Mouse (Mus musculus) cerebellum, postnatal 14 days (tissue): Measurements from ENCODE around the gene Arhgef7.

Experiments used
- DNase-seq, 2 experiments: peaks; one replicate each; pipeline ENCODE4 v3.0.0; 2021; ENCODE audit warnings: mixed read lengths in 2 of 2

Gene Arhgef7

DNA sequence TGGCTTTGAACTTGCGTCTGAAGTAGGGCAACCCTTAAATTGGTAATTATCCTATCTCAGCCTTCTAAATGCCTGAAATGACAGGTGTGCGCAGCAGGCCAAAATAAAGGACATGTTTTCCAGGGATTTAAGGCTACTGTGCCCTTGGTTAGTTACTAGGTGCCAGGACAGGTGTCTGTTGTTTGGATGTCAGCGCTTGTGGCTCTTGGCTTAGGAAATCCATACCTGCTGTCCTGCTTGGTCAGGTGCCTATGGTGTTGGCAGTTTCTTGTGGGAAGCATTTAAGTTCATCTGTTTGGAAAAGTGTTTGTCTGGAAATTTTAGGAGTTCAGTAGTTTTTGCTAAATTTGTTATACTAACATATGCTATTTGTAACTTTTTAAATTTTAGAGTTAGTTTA lies 71.6 kb downstream of the Arhgef7 start:
- DNase-seq = no peak

DNA sequence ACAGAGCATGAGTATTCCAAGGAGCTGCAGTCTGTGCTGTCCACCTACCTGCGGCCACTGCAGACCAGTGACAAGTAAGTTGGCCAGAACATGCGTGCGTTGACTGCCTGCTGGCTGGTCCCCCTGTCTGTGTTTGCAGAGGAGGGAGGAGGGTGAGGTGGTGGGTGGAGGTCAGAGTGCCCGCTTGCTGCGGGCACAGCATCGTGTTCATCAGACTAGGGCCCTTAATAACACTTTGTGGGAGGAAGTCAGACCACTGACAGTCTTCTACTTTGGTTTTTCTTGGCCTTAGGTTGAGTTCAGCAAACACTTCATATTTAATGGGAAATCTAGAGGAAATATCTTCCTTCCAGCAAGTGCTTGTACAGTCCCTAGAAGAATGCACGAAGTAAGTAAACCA lies 73.0 kb downstream of the Arhgef7 start:
- DNase-seq = no peak

DNA sequence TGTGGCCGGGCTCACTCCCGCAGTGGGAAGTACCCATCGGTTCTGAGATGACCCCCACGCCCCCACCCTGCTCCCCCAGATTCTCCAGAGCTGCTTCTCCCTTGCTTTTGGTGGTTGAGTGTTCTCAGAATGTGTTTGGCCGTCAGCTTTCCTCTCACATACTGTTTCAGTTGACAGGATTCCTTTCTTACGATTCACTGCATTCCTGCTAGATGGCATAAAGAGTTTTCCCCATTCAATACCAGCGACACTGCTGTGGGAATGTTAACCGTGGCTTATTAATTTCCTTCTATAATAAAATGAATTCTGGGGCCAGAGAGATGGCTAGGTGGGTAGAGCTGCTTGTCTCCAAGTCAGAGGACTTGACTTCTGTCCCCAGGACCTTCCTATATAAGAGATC lies 74.0 kb downstream of the Arhgef7 start:
- DNase-seq = no peak

DNA sequence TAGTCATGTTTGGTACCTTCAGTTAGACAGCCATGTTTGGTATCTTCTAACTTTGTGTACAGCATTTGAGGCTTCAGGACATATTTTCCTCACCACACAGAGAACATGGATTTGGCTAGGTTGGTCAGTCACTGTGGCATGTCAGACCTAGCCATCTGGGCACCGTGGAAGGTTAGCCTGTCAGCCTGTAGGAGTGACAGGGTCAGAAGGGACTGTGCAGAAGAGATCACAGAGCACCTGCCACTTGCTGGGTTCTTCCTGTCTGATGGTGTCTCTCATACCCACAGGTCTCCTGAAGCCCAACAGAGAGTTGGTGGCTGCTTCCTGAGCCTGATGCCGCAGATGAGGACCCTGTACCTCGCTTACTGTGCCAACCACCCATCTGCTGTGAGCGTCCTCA lies 77.4 kb downstream of the Arhgef7 start:
- DNase-seq = no peak

DNA sequence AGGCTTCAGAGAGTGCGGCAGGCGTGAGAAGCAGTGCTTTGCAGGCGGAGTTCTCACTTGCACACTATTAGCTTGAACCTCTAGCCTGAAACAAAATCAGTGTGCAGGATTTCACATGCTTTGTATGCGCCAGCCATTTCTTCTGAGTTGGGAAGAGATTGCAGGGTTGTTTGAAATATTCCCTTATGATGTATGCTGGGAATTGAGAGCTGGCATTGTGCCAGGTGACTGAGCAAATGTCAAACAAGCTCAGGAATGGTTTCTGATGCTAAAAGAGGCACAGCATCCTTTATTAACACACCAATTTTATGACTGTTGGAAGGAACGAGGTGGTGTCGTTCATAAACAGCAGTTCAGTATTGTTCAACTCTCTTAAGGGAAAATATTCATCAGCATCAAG lies 78.7 kb downstream of the Arhgef7 start:
- DNase-seq = peak in 1 of 2 experiments; percentile 45

DNA sequence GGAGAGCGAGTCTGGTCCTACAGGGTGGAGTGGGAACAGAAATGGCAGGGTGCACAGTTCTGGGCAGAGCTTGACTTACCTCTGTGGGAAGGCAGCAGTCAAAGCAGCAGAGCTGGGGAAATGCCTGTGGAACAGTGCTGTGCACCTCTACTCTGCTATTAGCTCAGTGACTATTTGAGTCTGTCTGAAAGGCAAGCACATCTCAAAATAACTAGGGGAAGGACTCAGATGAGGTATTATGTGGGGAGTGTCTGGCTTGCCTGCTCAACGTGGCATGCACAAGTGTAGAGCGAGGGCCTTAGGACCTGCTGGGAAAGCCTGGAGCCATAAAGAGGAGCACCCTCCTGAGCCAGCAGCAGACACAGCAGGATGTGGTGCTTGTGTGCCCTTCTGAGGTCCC lies 79.8 kb downstream of the Arhgef7 start:
- DNase-seq = no peak

DNA sequence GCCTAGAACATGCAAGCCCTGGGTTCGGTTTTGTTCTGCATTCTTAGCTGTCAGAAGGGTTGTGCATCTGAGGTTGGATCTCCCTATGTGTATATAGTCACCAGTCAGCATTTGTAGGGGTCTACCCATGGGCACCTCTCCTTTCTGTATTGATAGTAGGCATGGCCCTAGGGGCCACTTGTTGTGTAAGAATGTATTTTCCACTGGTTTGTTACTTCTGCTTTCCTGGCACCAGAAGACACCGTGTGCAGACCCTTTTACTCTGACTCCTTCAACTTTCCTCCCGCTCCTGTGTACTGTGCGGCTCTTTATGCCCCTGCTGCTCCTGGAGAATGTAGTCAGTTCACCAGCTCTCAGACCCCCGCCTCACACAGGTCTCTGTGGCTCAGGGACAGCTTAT lies 80.5 kb downstream of the Arhgef7 start:
- no peak for DNase-seq

DNA sequence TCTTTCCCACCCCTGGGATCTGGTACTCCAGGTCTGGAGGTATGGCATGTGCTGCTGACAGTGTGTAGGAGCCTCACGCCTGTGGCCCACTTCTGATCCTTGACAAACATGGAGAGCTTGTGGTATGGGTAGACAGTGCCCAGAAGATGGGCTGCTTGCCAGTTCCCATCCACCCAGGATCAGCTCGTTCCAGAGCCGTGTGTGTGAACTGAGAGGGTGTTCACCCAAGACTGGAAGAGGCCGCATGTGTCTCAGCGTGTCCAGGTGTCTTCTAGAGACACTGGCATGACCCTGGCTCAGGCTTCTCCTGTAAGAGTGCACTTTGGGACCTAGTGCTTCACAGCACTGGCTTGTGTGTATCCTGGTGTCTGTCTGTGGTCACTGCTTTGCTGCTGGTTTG lies 82.9 kb downstream of the Arhgef7 start:
- peak in 1 of 2 experiments; percentile 42 for DNase-seq

DNA sequence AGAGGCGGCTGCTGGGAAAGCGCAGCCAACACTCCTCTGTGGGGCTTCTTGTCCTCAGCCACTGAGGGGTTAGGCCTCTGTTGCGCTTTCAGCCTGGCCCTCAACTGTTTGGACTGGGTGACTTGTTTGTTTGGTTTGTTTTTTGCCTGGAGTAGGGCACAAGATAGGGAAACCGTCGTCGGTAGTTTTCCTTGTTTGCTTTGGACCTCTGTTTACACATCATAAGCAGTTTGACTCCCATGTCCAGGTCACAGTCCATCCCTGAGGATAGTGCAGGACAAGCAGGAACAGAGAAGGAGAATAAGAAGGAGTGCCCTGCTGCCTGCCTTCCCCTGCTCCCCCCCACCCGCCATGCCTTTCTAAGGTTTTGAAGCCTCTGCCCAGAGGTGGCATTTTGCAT lies 86.3 kb downstream of the Arhgef7 start:
- no peak for DNase-seq

DNA sequence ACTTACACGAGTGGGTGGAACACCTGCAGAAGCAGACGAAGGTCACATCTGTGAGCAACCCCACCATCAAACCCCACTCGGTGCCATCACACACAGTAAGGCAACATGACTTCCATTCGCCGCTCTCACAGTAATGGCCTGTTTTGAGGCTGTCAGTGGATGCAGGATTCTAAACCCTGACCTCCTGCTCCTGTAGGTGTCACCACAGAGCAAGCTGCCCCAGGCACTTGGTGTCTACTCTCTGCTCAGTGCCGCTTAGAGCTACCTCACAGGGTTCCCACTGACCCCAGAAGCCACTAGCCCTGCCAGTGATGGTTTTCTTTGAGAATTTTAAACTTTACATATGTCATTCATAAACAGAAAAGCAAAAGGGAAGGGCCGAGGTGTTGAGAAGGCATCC lies 87.7 kb downstream of the Arhgef7 start:
- DNase-seq = peak in 1 of 2 experiments; percentile 37

DNA sequence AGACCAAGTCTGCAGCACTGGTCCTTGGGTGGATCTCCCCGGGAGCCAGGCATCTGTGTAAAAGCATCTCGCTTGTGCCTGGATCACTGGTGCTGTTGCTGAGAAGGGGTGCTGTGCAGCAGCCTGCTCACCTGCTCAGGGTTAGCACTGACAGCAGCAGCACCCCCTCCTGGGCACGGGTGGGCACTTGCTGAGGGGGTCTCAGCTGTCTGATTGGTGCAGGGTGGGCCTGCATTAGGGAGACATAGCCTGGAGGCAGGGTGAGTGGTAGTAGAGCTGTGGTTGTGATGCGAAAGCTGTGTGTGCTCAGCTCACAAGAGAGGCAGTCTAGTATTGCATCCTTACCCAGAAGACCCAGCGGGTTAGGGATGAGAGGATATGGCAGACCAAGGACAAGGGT lies 92.6 kb downstream of the Arhgef7 start:
- DNase-seq = no peak

DNA sequence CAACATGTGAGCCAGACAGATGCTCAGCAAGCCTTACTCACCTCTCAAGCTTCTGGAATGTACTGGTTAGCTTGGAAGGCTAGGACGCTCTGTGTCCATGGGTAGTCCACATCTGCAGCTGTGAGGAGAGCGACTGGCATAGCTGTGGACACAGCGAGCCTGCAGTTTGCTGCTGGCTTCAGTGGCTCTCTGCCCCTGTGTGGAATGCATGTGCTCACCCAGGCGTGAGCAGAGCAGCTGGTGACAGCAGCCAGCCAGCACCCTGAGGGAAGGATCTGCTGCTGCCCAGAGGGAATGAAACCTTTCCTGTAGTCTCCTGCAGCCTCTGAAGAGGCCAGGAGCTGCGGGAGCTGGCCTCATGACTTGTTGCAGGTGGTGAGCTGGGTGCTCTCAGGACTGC lies 93.0 kb downstream of the Arhgef7 start:
- peak; percentile 39 to 51 for DNase-seq

DNA sequence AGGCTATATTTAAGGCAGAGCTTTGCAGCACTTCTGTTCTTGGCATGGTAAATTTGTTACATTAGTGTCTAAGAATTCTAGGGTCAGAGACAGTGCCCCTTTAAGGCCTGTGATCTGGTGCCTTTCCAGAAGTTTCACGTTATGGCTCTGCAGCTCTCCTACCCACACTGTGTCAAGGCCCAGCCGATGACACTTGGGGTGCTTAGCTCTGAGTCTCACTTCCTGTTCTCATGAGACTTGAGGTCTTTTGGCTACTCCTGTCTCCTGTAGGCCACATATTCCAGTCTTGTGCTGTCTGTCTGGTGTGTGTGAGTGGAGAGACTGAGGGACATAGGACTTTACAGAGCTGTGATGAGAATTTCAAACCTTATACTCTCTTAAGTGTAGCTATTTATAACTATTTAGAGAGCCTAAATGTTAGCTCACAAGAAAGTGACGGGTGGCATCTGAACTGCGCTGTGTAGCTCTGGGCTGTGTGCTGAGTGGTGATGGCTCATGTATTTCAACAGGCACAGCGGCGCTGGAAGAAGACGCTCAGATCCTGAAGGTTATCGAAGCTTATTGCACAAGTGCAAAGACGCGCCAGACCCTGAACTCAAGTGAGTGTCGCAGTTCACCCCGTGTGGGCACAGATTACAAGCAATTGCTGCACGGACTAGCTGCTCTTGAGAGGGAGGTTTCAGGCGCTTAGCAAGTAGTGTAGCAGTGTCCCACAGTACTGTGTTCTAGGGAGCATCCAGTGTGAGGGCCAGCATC lies 94.1 kb downstream of the Arhgef7 start:
- DNase-seq = no peak

DNA sequence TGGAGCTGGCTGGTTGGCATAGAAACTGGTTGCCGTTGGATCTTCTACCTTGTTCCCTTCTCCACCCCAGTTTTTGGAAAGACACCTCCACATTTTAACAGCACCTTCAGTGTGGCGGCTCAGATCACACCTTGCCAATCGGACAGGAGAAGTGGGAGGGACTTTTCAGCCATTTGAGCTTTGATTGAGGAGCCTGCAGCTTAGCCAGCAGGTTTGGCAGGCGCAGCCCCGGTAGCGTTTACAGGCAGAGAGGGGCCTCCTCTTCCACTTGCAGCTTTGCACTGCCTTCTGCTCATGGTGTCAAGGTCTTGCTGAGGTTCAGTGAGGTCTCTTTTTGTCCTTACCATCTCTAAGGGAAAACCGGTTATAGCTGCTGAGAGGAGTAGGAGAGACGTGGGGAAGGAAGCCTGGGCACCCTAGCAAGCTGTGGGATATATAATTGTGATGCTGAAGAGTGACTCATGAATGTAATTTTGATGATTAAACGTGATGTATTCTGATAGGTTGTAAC lies 95.1 kb downstream of the Arhgef7 start:
- DNase-seq = no peak

DNA sequence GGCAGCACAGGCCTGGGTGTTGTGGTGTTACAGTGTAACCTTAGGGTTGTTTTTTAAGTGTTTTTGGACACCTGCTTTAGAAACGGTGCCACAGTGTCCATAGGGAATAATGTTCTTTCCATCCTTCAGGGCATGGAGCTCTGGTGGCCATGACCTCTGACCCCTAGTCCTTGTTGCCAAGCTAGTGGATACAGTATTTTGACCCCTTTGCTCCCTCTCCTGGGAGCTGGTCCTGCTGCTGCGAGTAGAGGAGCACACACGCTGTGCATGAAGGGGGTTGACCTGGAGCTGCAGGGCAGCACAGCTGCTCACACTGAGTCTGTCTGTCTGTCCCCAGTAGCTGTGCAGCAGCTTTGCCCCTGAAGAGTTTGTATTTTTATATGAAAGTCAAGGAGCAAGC lies 98.2 kb downstream of the Arhgef7 start:
- no peak for DNase-seq

DNA sequence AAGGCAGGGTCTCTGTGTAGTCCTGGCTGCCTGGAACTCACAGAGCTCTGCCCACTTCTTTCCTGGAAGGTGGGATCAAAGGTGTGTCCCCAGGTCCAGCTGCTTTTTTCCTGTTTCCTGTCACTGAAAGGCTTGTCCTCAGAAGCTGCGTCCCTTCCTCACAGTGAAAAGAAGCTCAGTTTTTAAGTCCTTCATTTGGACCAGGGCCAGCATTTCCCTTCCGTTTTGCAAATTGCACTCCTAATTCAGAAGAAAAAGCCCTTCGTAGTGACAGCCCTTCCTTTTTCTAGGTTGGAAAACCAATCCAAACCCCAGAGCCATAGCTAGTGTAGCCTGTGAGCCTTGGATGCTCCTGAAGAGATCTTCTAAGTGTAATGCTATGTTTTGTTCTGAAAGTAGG lies 99.8 kb downstream of the Arhgef7 start:
- DNase-seq = no peak

DNA sequence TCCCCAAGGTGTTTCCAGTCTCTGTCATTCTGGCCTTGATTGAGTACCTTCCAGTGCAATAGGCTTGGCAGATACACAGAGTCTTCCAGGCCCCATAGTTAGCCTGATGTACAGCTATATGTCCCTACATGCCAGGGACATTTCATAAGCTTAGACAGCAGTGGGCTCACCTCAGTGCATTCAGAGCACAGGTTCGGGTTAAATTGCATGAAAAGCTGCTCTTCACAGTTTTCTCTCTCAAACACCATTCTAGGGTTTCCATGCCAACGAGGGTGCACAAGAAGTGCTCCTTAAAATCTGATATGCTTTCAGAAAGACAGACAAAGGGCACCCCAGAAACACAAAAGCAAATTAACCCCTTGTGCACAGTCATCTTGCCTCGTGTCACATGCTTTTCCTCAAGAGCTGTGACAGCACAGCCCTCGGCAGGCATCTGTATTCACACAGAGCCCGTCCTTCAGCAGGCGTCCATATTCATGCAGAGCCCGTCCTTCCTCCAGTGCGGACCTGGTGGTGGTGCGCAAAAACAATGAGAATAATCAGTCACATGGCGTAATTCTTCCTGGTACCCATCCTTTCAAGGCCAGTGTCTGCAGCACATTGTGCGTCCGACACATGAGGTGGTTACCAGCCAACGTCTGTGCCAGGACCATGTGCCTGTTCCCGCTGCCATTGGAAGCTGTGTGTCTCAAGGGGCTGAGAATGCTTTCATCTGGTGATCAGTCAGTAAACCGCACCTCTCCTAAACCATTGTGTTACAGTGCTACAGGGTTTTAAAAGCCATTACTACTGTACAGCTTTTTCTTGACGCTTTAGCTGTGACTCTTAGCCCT lies 102.9 kb downstream of the Arhgef7 start:
- DNase-seq = no peak

DNA sequence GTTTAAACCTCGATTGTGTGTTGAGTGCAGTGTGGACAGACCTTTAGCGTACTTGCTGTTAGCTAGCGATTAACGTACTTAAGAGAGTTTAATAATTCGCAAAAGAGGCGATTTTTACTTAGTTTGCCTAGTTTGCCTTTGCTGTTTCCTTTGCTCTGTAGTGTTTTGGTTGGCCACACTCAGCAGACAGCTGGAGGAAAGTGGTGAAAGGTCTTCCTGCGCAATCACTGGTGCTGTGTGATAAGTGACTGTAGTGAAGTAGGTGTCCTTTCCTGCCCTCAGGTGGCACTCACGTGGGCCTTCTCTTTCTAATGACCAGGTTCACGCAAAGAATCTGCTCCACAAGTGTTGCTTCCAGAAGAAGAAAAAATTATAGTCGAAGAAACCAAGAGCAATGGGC lies 103.7 kb downstream of the Arhgef7 start:
- no peak for DNase-seq

DNA sequence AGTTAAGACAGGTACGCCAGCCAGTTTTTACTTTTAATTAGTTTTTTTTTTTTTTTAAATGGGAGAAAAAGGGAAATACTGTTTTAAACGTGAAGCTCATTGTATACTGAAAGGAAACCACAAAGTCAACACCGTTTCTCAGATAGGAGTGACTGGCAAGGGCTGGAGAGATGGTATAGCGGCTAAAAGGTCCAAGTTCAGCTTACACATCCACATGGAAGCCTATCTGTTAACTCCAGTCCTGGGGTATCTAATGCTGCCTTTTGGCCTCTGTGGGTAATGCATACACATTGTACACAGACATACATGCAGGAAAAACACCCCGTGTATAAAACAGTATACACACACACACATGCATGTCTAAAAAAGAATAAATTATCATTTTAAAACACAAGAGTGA lies 104.4 kb downstream of the Arhgef7 start:
- DNase-seq = no peak

DNA sequence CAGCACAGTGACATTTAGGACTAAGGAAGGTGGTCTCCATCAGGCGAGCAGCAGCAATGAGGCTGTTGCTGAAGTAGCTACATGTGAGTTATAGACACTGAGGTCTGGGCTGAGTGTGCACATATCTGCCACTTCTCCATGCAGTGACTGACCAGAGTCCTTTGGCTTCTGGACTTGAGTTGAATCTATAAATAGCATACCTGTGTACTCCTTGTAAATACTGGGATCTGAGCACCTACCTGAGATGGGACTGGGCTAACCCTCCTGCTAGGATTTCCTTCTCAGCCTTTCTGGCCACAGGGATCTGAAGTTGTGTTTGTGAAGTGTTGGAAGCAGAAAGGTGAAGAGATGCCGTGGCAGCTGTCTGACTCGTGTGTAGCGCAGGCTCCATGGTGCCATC lies 105.6 kb downstream of the Arhgef7 start:
- no peak for DNase-seq

DNA sequence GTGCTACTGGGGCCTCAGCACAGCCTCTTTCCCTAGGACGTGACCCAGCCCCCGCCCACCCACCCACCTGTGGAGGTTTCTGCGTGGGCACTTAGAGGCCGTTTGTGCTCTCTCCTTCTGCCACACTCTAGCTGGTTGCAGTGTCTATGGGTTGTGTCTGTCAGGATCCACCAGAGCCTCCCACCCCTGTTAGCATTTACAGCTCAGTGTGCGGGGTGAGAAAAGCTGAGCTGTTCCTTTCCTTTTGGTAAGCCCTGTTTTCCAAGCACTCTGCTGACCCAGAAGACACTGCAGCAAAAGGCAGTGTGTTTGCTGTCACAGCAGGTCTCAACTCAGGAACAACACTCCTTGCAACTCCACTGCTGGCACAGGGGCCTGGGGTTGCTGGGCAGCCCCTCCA lies 106.7 kb downstream of the Arhgef7 start:
- peak in 1 of 2 experiments; percentile 0 for DNase-seq

DNA sequence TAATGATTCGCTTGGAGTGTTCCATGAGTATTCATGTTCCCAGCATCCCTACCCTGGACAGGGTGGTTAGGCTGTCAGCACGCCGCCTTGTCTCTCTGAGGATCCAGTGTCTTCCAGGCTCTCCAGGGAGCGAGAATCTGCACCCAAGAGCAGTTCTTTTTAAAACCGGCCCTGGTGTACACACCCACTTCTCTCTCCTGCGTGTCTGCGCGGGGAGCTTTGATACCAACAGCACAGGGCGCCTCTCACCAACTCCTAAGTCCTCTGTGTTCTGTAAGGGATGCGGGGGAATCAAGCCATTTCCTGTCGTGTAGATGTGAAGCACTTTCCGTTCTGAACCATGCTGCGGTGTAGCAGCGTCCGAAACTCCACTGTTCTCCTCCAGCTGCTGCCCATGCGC lies 107.2 kb downstream of the Arhgef7 start:
- no peak for DNase-seq

DNA sequence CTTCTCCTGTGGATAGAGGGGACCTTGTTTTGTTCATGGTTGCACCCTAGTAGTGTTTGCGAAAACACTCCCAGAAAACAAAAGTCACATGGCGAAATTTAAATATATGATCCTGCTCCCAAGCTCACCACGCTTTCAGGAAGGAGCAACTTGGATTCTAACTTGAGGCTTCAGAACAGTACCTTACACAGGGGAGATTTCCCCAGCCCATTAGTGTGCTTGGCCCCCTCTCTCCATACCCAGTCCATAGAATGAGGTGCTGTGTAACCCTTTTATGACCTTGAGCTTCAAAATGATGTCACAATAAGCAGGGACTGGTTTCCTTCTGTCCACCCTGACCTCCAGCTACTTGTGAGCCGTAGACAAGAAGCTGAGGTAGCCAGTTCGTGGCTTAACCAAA lies 112.7 kb downstream of the Arhgef7 start, which contains the start of gene Tex29:
Gene Tex29, plus strand, starts transcription at position 301 of the 400 bp plus-strand sequence.
- no peak for DNase-seq

DNA sequence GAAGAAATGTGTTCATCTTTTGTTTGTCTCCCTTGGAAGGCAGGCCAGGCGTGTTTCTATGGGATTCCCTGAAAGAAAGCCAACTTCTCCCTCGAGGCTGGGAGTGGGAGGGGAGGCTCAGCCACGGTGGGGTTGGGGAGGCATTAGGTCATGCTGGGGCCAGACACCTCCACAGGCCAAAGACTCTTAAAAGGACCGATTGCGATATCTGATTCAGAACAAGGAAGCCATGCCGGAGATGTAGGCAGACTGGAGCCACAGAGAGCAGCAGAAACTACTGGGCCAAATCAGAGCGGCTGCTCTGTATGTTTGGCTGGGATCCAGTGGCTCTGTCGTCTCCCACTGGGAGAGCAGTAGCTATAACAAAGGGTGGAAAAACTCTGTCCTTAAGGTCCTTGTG lies 114.0 kb downstream of the Arhgef7 start:
- DNase-seq = peak; percentile 62 to 70
